Mouse (Mus musculus): ENCODE measurements around the gene Cntn5. TPM values are rescaled to one million over a fixed set of nuclear protein-coding genes. Genes with fewer than 3 reads are reported as not detected.

Cntn5 gene
- polyA plus RNA-seq, 1 experiment, result not detected

DNA sequence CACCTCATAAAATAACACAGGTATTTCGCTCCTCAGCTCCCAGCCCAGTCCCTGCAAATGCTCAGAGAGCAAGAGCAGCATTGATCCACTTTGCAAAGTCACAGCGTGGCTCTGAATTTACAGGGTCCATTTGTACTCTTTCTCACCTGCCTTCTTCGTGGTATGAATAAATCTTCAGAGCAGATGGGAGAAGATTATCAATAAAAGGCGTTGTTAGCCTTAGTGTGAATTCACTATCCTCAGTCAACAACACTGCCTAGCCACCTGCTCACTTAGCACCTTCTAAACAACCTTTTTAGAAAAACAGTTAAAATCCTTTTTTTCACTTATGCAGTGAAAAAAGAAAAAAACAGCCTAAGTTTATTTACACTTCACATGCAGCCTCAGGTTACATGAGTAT lies 237.1 kb downstream of the Cntn5 start:
- no peak overlapping the region for H3K4me3 ChIP-seq
- H3K4me2 ChIP-seq (ENCODE audit: low read depth), result no peak overlapping the region
- H3K27me3 ChIP-seq (ENCODE audit: control insufficient read depth, insufficient read depth, insufficient read length), result no peaks in the 10 kb centered on the region
- H3ac ChIP-seq (ENCODE audit: control insufficient read depth, insufficient read length), result no peak overlapping the region
- no peaks in the 10 kb centered on the region for H3K36me3 ChIP-seq (ENCODE audit: control insufficient read depth, insufficient read depth)
- TF ChIP-seq TCF3 (IDR thresholded peaks at IDR 0.05; ENCODE audit: insufficient read length, low read depth) (no peak), SRF (IDR thresholded peaks at IDR 0.05; ENCODE audit: control insufficient read depth, insufficient read length, low read depth) (no peak), CEBPB (IDR thresholded peaks at IDR 0.05; ENCODE audit: insufficient read depth, poor library complexity, severe bottlenecking) (no peak), MYOG (IDR thresholded peaks at IDR 0.05; ENCODE audit: control insufficient read depth in 1 of 3, insufficient read depth in 1 of 3, insufficient read length in 2 of 3, low read depth in 2 of 3) (no peak), TCF12 (IDR thresholded peaks at IDR 0.05; ENCODE audit: insufficient read depth, poor library complexity, severe bottlenecking) (no peak)
- no peaks in the 10 kb centered on the region for H3K79me2 ChIP-seq (ENCODE audit: control insufficient read depth, insufficient read depth)

DNA sequence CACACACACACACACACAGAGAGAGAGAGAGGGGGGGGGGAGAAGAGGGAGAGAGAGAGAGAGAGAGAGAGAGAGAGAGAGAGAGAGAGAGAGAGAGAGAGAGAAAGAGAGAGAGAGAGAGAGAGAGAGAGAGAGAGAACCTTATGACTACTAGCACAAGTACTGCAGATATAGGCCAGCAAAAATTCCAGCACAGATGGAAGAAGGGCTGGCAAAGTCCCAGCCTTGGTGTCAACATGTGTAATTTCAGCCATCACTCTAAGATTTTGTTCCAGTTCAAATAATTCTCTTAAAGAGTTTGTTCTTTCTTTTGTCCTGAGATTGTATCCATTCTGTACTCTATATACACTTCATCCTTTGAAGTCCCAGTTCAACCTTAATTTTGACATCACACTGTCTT lies 238.8 kb downstream of the Cntn5 start:
- H3K27me3 ChIP-seq (ENCODE audit: control insufficient read depth, insufficient read depth, insufficient read length), result no peaks in the 10 kb centered on the region
- H3ac ChIP-seq (ENCODE audit: control insufficient read depth, insufficient read length), result no peak overlapping the region
- no peak overlapping the region for H3K4me2 ChIP-seq (ENCODE audit: low read depth)
- TF ChIP-seq USF1 (IDR thresholded peaks at IDR 0.05; ENCODE audit: low read depth), result no peak
- no peak for TF ChIP-seq SRF (IDR thresholded peaks at IDR 0.05; ENCODE audit: control insufficient read depth, insufficient read length, low read depth)
- TF ChIP-seq MAX (IDR thresholded peaks at IDR 0.05; ENCODE audit: low read depth), result no peak
- TF ChIP-seq CEBPB (IDR thresholded peaks at IDR 0.05; ENCODE audit: insufficient read depth, poor library complexity, severe bottlenecking), result no peak
- no peak for TF ChIP-seq TCF3 (IDR thresholded peaks at IDR 0.05; ENCODE audit: insufficient read length, low read depth)
- no peak for TF ChIP-seq POLR2AphosphoS2 (IDR thresholded peaks at IDR 0.05; ENCODE audit: insufficient read length, low read depth)
- TF ChIP-seq MYOD1 (IDR thresholded peaks at IDR 0.05; ENCODE audit: control insufficient read depth in 1 of 3, insufficient read length in 2 of 3, low read depth in 2 of 3), result no peak
- no peak for TF ChIP-seq REST (IDR thresholded peaks at IDR 0.05; ENCODE audit: insufficient read depth, insufficient read length)
- H3K79me2 ChIP-seq (ENCODE audit: control insufficient read depth, insufficient read depth), result no peaks in the 10 kb centered on the region
- H3K4me3 ChIP-seq, result no peak overlapping the region
- H3K36me3 ChIP-seq (ENCODE audit: control insufficient read depth, insufficient read depth), result no peaks in the 10 kb centered on the region

DNA sequence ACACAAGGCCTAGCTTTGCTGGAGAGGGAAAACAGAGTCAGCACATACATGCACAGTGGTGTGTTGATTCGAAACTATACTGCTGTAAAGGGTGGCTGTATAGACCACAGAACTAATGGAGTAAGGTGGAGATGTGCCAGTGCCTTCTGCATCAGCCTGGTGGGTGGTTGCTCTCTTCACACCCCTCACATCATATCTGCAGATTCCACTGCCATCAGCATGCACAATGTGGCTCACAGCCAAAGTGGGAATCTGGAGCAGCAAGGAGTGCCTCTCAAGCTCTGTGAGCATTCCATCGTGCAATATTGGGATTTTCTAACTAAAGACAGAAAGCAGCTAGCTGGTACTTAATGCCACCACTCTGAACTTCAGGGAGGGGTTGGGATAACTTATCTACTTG lies 241.5 kb downstream of the Cntn5 start:
- Histone ChIP-seq H3K79me2 (ENCODE audit: control insufficient read depth, insufficient read depth) (no peaks in the 10 kb centered on the region), H3K27me3 (ENCODE audit: control insufficient read depth, insufficient read depth, insufficient read length) (no peaks in the 10 kb centered on the region)
- TF ChIP-seq E2F4 (IDR thresholded peaks at IDR 0.05; ENCODE audit: insufficient read depth), result no peak
- TF ChIP-seq TCF12 (IDR thresholded peaks at IDR 0.05; ENCODE audit: insufficient read depth, poor library complexity, severe bottlenecking), result no peak
- no peak for TF ChIP-seq REST (IDR thresholded peaks at IDR 0.05; ENCODE audit: insufficient read depth, insufficient read length)
- no peak for TF ChIP-seq MYOD1 (IDR thresholded peaks at IDR 0.05; ENCODE audit: control insufficient read depth in 1 of 3, insufficient read length in 2 of 3, low read depth in 2 of 3)
- no peak for TF ChIP-seq MYOG (IDR thresholded peaks at IDR 0.05; ENCODE audit: control insufficient read depth in 1 of 3, insufficient read depth in 1 of 3, insufficient read length in 2 of 3, low read depth in 2 of 3)
- no peak for TF ChIP-seq USF1 (IDR thresholded peaks at IDR 0.05; ENCODE audit: low read depth)
- TF ChIP-seq CEBPB (IDR thresholded peaks at IDR 0.05; ENCODE audit: insufficient read depth, poor library complexity, severe bottlenecking), result no peak
- TF ChIP-seq MAX (IDR thresholded peaks at IDR 0.05; ENCODE audit: low read depth), result no peak
- no peak for TF ChIP-seq TCF3 (IDR thresholded peaks at IDR 0.05; ENCODE audit: insufficient read length, low read depth)
- no peak for TF ChIP-seq POLR2A (IDR thresholded peaks at IDR 0.05; ENCODE audit: insufficient read length, low read depth)
- no peak for TF ChIP-seq POLR2AphosphoS2 (IDR thresholded peaks at IDR 0.05; ENCODE audit: insufficient read length, low read depth)
- no peak for TF ChIP-seq SRF (IDR thresholded peaks at IDR 0.05; ENCODE audit: control insufficient read depth, insufficient read length, low read depth)

DNA sequence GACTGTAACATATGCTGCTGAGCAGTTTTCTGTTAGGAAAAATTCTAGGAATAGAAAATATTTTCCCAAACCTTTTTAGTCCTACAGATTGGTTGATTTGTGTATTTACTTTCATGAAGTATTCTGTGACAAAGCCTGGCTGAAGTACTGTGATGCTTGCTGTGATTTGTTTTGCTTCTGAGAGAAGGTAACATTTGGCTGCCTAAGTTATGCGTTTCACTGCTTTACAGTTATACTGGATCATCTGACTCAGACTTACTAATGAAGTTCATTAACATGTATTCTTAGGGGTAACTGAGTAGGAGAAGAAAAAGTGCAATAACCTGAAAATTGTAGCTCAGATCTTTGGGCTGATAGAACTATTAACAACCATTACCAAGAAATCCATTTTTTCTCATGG lies 245.1 kb downstream of the Cntn5 start:
- TF ChIP-seq MYOD1 (IDR thresholded peaks at IDR 0.05; ENCODE audit: control insufficient read depth in 1 of 3, insufficient read length in 2 of 3, low read depth in 2 of 3) (no peak), CEBPB (IDR thresholded peaks at IDR 0.05; ENCODE audit: insufficient read depth, poor library complexity, severe bottlenecking) (no peak), SRF (IDR thresholded peaks at IDR 0.05; ENCODE audit: control insufficient read depth, insufficient read length, low read depth) (no peak), MYOG (IDR thresholded peaks at IDR 0.05; ENCODE audit: control insufficient read depth in 1 of 3, insufficient read depth in 1 of 3, insufficient read length in 2 of 3, low read depth in 2 of 3) (no peak), MAX (IDR thresholded peaks at IDR 0.05; ENCODE audit: low read depth) (no peak), POLR2AphosphoS2 (IDR thresholded peaks at IDR 0.05; ENCODE audit: insufficient read length, low read depth) (no peak), USF1 (IDR thresholded peaks at IDR 0.05; ENCODE audit: low read depth) (no peak), TCF3 (IDR thresholded peaks at IDR 0.05; ENCODE audit: insufficient read length, low read depth) (no peak), E2F4 (IDR thresholded peaks at IDR 0.05; ENCODE audit: insufficient read depth) (no peak), REST (IDR thresholded peaks at IDR 0.05; ENCODE audit: insufficient read depth, insufficient read length) (no peak), POLR2A (IDR thresholded peaks at IDR 0.05; ENCODE audit: insufficient read length, low read depth) (no peak), TCF12 (IDR thresholded peaks at IDR 0.05; ENCODE audit: insufficient read depth, poor library complexity, severe bottlenecking) (no peak)
- Histone ChIP-seq H3K4me2 (ENCODE audit: low read depth) (no peak overlapping the region), H3K4me3 (no peak overlapping the region), H3K36me3 (ENCODE audit: control insufficient read depth, insufficient read depth) (no peaks in the 10 kb centered on the region), H3K27me3 (ENCODE audit: control insufficient read depth, insufficient read depth, insufficient read length) (no peaks in the 10 kb centered on the region), H3K79me2 (ENCODE audit: control insufficient read depth, insufficient read depth) (no peaks in the 10 kb centered on the region), H3ac (ENCODE audit: control insufficient read depth, insufficient read length) (no peak overlapping the region)

More for the DNA sequence above, 241.5 kb downstream of the Cntn5 start:
- Histone ChIP-seq H3K36me3 (ENCODE audit: control insufficient read depth, insufficient read depth) (no peaks in the 10 kb centered on the region), H3K4me2 (ENCODE audit: low read depth) (no peak overlapping the region), H3K4me3 (no peak overlapping the region), H3ac (ENCODE audit: control insufficient read depth, insufficient read length) (no peak overlapping the region)

DNA sequence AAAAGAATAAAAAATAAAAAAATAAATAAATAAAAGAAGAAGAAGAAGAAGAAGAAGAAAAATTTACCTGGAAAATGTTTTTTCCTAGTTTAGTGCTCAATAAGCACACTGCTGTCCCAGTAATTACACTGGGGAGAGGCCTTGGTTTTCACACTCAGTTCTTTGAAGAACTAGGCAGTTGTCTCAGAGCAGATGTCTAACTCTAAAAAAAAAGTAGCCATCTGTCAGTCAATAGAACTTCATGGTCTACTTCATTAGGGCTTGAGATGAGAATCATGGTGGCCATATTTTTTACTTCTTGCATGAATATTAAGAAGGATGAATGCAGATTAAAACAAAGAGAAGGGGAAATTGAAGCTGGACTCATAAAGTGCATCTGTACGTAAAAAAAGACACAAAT lies 246.5 kb downstream of the Cntn5 start:
- Histone ChIP-seq H3K79me2 (ENCODE audit: control insufficient read depth, insufficient read depth) (no peaks in the 10 kb centered on the region), H3ac (ENCODE audit: control insufficient read depth, insufficient read length) (no peak overlapping the region), H3K36me3 (ENCODE audit: control insufficient read depth, insufficient read depth) (no peaks in the 10 kb centered on the region), H3K4me2 (ENCODE audit: low read depth) (no peak overlapping the region), H3K4me3 (no peak overlapping the region), H3K27me3 (ENCODE audit: control insufficient read depth, insufficient read depth, insufficient read length) (no peaks in the 10 kb centered on the region)
- no peak for TF ChIP-seq MYOG (IDR thresholded peaks at IDR 0.05; ENCODE audit: control insufficient read depth in 1 of 3, insufficient read depth in 1 of 3, insufficient read length in 2 of 3, low read depth in 2 of 3)
- no peak for TF ChIP-seq E2F4 (IDR thresholded peaks at IDR 0.05; ENCODE audit: insufficient read depth)
- TF ChIP-seq USF1 (IDR thresholded peaks at IDR 0.05; ENCODE audit: low read depth), result no peak
- no peak for TF ChIP-seq SRF (IDR thresholded peaks at IDR 0.05; ENCODE audit: control insufficient read depth, insufficient read length, low read depth)
- TF ChIP-seq MAX (IDR thresholded peaks at IDR 0.05; ENCODE audit: low read depth), result no peak
- no peak for TF ChIP-seq MYOD1 (IDR thresholded peaks at IDR 0.05; ENCODE audit: control insufficient read depth in 1 of 3, insufficient read length in 2 of 3, low read depth in 2 of 3)
- no peak for TF ChIP-seq POLR2A (IDR thresholded peaks at IDR 0.05; ENCODE audit: insufficient read length, low read depth)
- no peak for TF ChIP-seq POLR2AphosphoS2 (IDR thresholded peaks at IDR 0.05; ENCODE audit: insufficient read length, low read depth)
- TF ChIP-seq REST (IDR thresholded peaks at IDR 0.05; ENCODE audit: insufficient read depth, insufficient read length), result no peak
- TF ChIP-seq TCF12 (IDR thresholded peaks at IDR 0.05; ENCODE audit: insufficient read depth, poor library complexity, severe bottlenecking), result no peak
- no peak for TF ChIP-seq TCF3 (IDR thresholded peaks at IDR 0.05; ENCODE audit: insufficient read length, low read depth)
- no peak for TF ChIP-seq CEBPB (IDR thresholded peaks at IDR 0.05; ENCODE audit: insufficient read depth, poor library complexity, severe bottlenecking)

Measured in myocyte (in vitro differentiated cells).